Mouse (Mus musculus): Measurements from ENCODE around the gene Cdh15. TPM values are rescaled to one million over a fixed set of nuclear protein-coding genes. Genes with fewer than 3 reads are reported as not detected.
A peak's percentile ranks its signal among the peaks of the same experiment; 100 is the strongest.

Gene Cdh15
- polyA plus RNA-seq, 1 experiment: 0.05 TPM

GRCm38 (mm10) chr8:122834971-122835370, 12.8 kb upstream of the Cdh15 start:
- peak; percentile 58 for DNase-seq (ENCODE audit: low read depth, low spot score)
- WGBS: 16% methylated on average over 8 of the region's 8 CpGs

GRCm38 (mm10) chr8:122836199-122836598, 11.6 kb upstream of the Cdh15 start:
- WGBS: 85% methylated on average over 12 of the region's 12 CpGs
- no peak for DNase-seq (ENCODE audit: low read depth, low spot score)

- 81% methylated on average over 13 of the region's 13 CpGs for WGBS
- DNase-seq (ENCODE audit: low read depth, low spot score): no peak
Measured at GRCm38 (mm10) chr8:122836696-122837095, 11.1 kb upstream of the Cdh15 start.

- 59% methylated on average over 3 of the region's 3 CpGs for WGBS
Measured at GRCm38 (mm10) chr8:122844161-122844560, 3.6 kb upstream of the Cdh15 start.

GRCm38 (mm10) chr8:122845662-122846061, 2.1 kb upstream of the Cdh15 start:
- 47% methylated on average over 4 of the region's 4 CpGs for WGBS
- no peak for DNase-seq (ENCODE audit: low read depth, low spot score)

More at GRCm38 (mm10) chr8:122844161-122844560, 3.6 kb upstream of the Cdh15 start:
- DNase-seq (ENCODE audit: low read depth, low spot score): no peak

- WGBS: 67% methylated on average over 11 of the region's 11 CpGs
- DNase-seq (ENCODE audit: low read depth, low spot score): no peak
Measured at GRCm38 (mm10) chr8:122849152-122849910, 1.6 kb downstream of the Cdh15 start.

- 68% methylated on average over 3 of the region's 3 CpGs for WGBS
- DNase-seq (ENCODE audit: low read depth, low spot score): no peak
Measured at GRCm38 (mm10) chr8:122850641-122851240, 3.0 kb downstream of the Cdh15 start.

GRCm38 (mm10) chr8:122851692-122852545, 4.2 kb downstream of the Cdh15 start:
- DNase-seq (ENCODE audit: low read depth, low spot score): no peak
- WGBS: 69% methylated on average over 12 of the region's 12 CpGs

- DNase-seq (ENCODE audit: low read depth, low spot score): no peak
- 79% methylated on average over 1 of the region's 1 CpGs for WGBS
Measured at GRCm38 (mm10) chr8:122852546-122852905, 4.8 kb downstream of the Cdh15 start.

- 23% methylated on average over 11 of the region's 11 CpGs for WGBS
- DNase-seq (ENCODE audit: low read depth, low spot score): no peak
Measured at GRCm38 (mm10) chr8:122853340-122853771, 5.6 kb downstream of the Cdh15 start.

GRCm38 (mm10) chr8:122854388-122854787, 6.6 kb downstream of the Cdh15 start:
- no peak for DNase-seq (ENCODE audit: low read depth, low spot score)
- WGBS: 55% methylated on average over 7 of the region's 7 CpGs

- 58% methylated on average over 4 of the region's 4 CpGs for WGBS
- no peak for DNase-seq (ENCODE audit: low read depth, low spot score)
Measured at GRCm38 (mm10) chr8:122855123-122855522, 7.4 kb downstream of the Cdh15 start.

GRCm38 (mm10) chr8:122856288-122856687, 8.5 kb downstream of the Cdh15 start:
- WGBS: 78% methylated on average over 8 of the region's 8 CpGs
- no peak for DNase-seq (ENCODE audit: low read depth, low spot score)

GRCm38 (mm10) chr8:122859843-122860242, 12.1 kb downstream of the Cdh15 start:
- WGBS: 31% methylated on average over 13 of the region's 13 CpGs
- no peak for DNase-seq (ENCODE audit: low read depth, low spot score)

- WGBS: 61% methylated on average over 26 of the region's 26 CpGs
- no peak for DNase-seq (ENCODE audit: low read depth, low spot score)
Measured at GRCm38 (mm10) chr8:122864719-122865129, 17.0 kb downstream of the Cdh15 start.

- WGBS: 66% methylated on average over 10 of the region's 10 CpGs
- no peak for DNase-seq (ENCODE audit: low read depth, low spot score)
Measured at GRCm38 (mm10) chr8:122865441-122865840, 17.7 kb downstream of the Cdh15 start.

GRCm38 (mm10) chr8:122866231-122866630, 18.5 kb downstream of the Cdh15 start:
- 58% methylated on average over 8 of the region's 8 CpGs for WGBS
- no peak for DNase-seq (ENCODE audit: low read depth, low spot score)

GRCm38 (mm10) chr8:122867982-122868381, 20.2 kb downstream of the Cdh15 start:
- 70% methylated on average over 6 of the region's 6 CpGs for WGBS
- DNase-seq (ENCODE audit: low read depth, low spot score): no peak

GRCm38 (mm10) chr8:122870377-122870863, 22.7 kb downstream of the Cdh15 start:
- no peak for DNase-seq (ENCODE audit: low read depth, low spot score)
- 18% methylated on average over 31 of the region's 31 CpGs for WGBS

- WGBS: 61% methylated on average over 9 of the region's 9 CpGs
- DNase-seq (ENCODE audit: low read depth, low spot score): no peak
Measured at GRCm38 (mm10) chr8:122871663-122872062, 23.9 kb downstream of the Cdh15 start.

Data from large intestine, adult 2 months (tissue).